Comparison of ENCODE assay signal across 8 mouse cellular contexts in the genomic region with DNA sequence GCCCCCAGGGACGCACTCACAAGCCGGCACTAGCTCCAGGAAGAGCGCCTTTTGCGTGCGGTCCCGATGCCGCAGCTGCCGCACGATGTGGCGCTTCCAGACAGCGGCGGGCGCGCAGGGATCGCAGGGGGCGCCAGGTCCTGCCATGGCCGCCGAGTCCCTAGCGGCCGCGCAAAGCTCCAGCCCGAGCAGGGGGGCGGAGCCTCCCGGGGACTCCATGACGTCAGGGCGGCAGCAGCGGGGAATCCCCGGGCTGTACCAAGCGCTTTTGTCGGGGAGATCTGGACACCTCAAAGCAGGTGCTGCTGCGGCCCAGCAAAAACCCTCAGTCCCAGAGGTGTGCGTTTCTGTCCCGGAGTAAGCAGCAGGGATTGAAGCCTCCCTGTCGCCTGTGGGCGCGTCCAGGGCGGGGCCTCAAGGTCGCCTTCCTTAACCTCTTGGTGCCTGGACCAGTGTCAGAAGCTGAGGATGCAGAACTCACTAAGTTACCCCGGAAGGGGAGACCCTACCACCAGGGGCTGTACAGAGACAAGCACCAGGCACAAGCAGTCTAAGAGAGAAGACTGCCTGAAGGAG. TPM values are rescaled to one million over a fixed set of nuclear protein-coding genes. Genes with fewer than 3 reads are reported as not detected.
DNase-seq lines count a peak whose midpoint lies in the region; ATAC-seq and TF ChIP-seq lines count a peak whose summit lies in the region.

Atg16l2 (minus strand) TSS at position 371 of the 576 bp plus-strand sequence.

- H3K4me1 ChIP-seq in cortical plate, adult 2 months (ENCODE audit: control insufficient read depth, insufficient read depth, low read length): peaks cover 2% of the 10 kb centered on the region; the same call in 1 of the 2 replicates
- peaks cover 48% of the 10 kb centered on the region for H3K4me1 ChIP-seq in megakaryocyte, embryonic 14.5 days

- peaks cover 18% of the 10 kb centered on the region for H3K36me3 ChIP-seq in megakaryocyte, embryonic 14.5 days (replicated peaks; ENCODE audit: low read length)

- no peaks in the 10 kb centered on the region for H3K9me3 ChIP-seq in megakaryocyte, embryonic 14.5 days

- peak; percentile 91 for ATAC-seq in activated CD4-positive, CD25-positive, alpha-beta regulatory T cell, adult 4 months

- peak; percentile 89 to 94 for DNase-seq in gastrocnemius, adult 8-10 months (ENCODE audit: low spot score in 2 of 2)
- peak; percentile 79 for DNase-seq in hindlimb bud, embryonic 11.5 days (ENCODE audit: extremely low spot score, low read depth, low spot score)
- peak; percentile 85 to 94 for DNase-seq in left cerebral cortex, adult 8-10 months (ENCODE audit: low spot score in 2 of 2)
- peak; percentile 90 to 93 for DNase-seq in right cerebral cortex, postnatal 10 days (ENCODE audit: low spot score in 2 of 2)
- DNase-seq in urinary bladder, postnatal 25 days (ENCODE audit: low spot score): peak; percentile 86

- H3K27ac ChIP-seq in cortical plate, adult 2 months (ENCODE audit: insufficient read depth, low read length): peak within 1 kb of the TSS; percentile 83

- TF ChIP-seq CTCF in cortical plate, adult 2 months (IDR thresholded peaks at IDR 0.05; ENCODE audit: extremely low read depth, insufficient read depth, low read length): no peak

- TF ChIP-seq POLR2A in cortical plate, adult 2 months (IDR thresholded peaks at IDR 0.05; ENCODE audit: extremely low read depth, insufficient read depth, low read length): peak; percentile 21; the same call in 1 of the 2 replicates

- peaks cover 5% of the 10 kb centered on the region for H3K27me3 ChIP-seq in megakaryocyte, embryonic 14.5 days (replicated peaks)

- peak within 1 kb of the TSS; percentile 80 for H3K4me3 ChIP-seq in cortical plate, adult 2 months (ENCODE audit: insufficient read depth, low read length)
- H3K4me3 ChIP-seq in megakaryocyte, embryonic 14.5 days (replicated peaks): peak within 1 kb of the TSS; percentile 95

RNA-seq across cellular contexts. Expression of gene Atg16l2, which starts in this region (rescaled TPM):
- 10 to 100 TPM; 38.2 to 56.7 TPM for polyA plus RNA-seq in activated CD4-positive, CD25-positive, alpha-beta regulatory T cell, adult 4 months (2017; shearing (Covaris generic))
- polyA plus RNA-seq in cortical plate, adult 2 months (2012; rRNA removed): 65.1 and 74.5 TPM in 2 replicates
- 1 to 10 TPM; 3.2 to 5.3 (median 4.3) TPM for total RNA-seq in gastrocnemius, adult 8-10 months (2022)
- total RNA-seq in left cerebral cortex, adult 8-10 months (2022): 10 to 100 TPM; 46.0 to 66.1 (median 57.3) TPM
- 3.2 and 7.8 TPM in 2 replicates for polyA plus RNA-seq in megakaryocyte, embryonic 14.5 days (2012; ENCODE audit: insufficient read depth, low replicate concordance)

Comparison
In these comparisons a context has a peak if more than half of its experiments do, and no peak if none do; other contexts are left out.
1. Peak in every context shown above with its lines: DNase-seq, ATAC-seq, H3K4me3 ChIP-seq and H3K27ac ChIP-seq.
2. RNA of gene Atg16l2 (total RNA-seq): 46.0 to 66.1 TPM in left cerebral cortex, adult 8-10 months; 3.2 to 5.3 TPM in gastrocnemius, adult 8-10 months; every median in the first group is over 4 times any median in the second.